Mouse (Mus musculus) C2C12 (cell line): ENCODE data around the gene Kcnj10. TPM values are rescaled to one million over a fixed set of nuclear protein-coding genes. Genes with fewer than 3 reads are reported as not detected.
A peak's percentile ranks its signal among the peaks of the same experiment; 100 is the strongest.

Source experiments
- H3K27me3 ChIP-seq: one replicate; pipeline ENCODE4 v1.6.1; 2011; ENCODE audit not compliant: control insufficient read depth, insufficient read depth, insufficient read length
- H3K36me3 ChIP-seq: one replicate; pipeline ENCODE4 v1.6.1; 2011; ENCODE audit not compliant: control insufficient read depth, insufficient read depth
- H3K4me3 ChIP-seq: one replicate; pipeline ENCODE4 v1.5.1; 2011; ENCODE audit warnings: mild to moderate bottlenecking, control low read depth; ENCODE audit not compliant: poor library complexity, insufficient read depth, severe bottlenecking
- H3K79me2 ChIP-seq: one replicate; pipeline ENCODE4 v1.6.1; 2011; ENCODE audit not compliant: control insufficient read depth, insufficient read depth
- H3K79me3 ChIP-seq: one replicate; pipeline ENCODE4 v1.6.1; 2011; ENCODE audit warnings: low read depth, control low read depth
- H3ac ChIP-seq: one replicate; pipeline ENCODE3; 2011; ENCODE audit warnings: low read depth; ENCODE audit not compliant: control insufficient read depth, insufficient read length
- CEBPB ChIP-seq: IDR thresholded peaks from one replicate; pipeline ENCODE4 v1.6.1; 2011; ENCODE audit warnings: low read depth, mild to moderate bottlenecking, control low read depth, moderate library complexity
- CTCF ChIP-seq: IDR thresholded peaks from one replicate; pipeline ENCODE4 v1.5.1; 2011; ENCODE audit not compliant: control insufficient read depth, insufficient read depth, insufficient read length
- FOSL1 ChIP-seq: IDR thresholded peaks from one replicate; pipeline ENCODE4 v1.8.0; 2011; ENCODE audit warnings: mild to moderate bottlenecking, low read length; ENCODE audit not compliant: poor library complexity, insufficient read depth, severe bottlenecking
- MAX ChIP-seq: IDR thresholded peaks from one replicate; pipeline ENCODE4 v1.6.1; 2011; ENCODE audit warnings: mild to moderate bottlenecking, control low read depth
- MYOD1 ChIP-seq: IDR thresholded peaks from one replicate; pipeline ENCODE4 v1.6.1; 2011; ENCODE audit warnings: low read depth; ENCODE audit not compliant: control insufficient read depth, insufficient read length
- MYOG ChIP-seq: IDR thresholded peaks from one replicate; pipeline ENCODE4 v1.6.1; 2011; ENCODE audit not compliant: control insufficient read depth, insufficient read length; ENCODE audit errors: extremely low read depth
- USF1 ChIP-seq: IDR thresholded peaks from one replicate; pipeline ENCODE4 v1.6.1; 2011; ENCODE audit warnings: low read depth, mild to moderate bottlenecking, control low read depth, moderate library complexity
- polyA plus RNA-seq: library from polyadenylated mRNA; unstranded; fragments of >200 nt; fragmentation: generic; extraction: Trizol; gene quantifications from one replicate; pipeline ENCODE4 v1.2.1, GENCODE M21; 2012; ENCODE audit warnings: missing spikeins

Gene Kcnj10
- polyA plus RNA-seq, 1 experiment, result not detected

GRCm38 (mm10) chr1:172308409-172308808 lies 32.6 kb upstream of the Kcnj10 start:
- Histone ChIP-seq H3K36me3 (no peaks in the 10 kb centered on the region), H3K79me3 (no peaks in the 10 kb centered on the region), H3ac (no peak overlapping the region), H3K27me3 (no peaks in the 10 kb centered on the region), H3K79me2 (peaks cover 10% of the 10 kb centered on the region), H3K4me3 (no peak overlapping the region)
- no peak for TF ChIP-seq MYOD1
- no peak for TF ChIP-seq USF1
- TF ChIP-seq CEBPB, result no peak

GRCm38 (mm10) chr1:172309699-172310398 lies 31.2 kb upstream of the Kcnj10 start:
- Histone ChIP-seq H3ac (peak overlapping the region; percentile 82), H3K4me3 (peak overlapping the region; percentile 0), H3K79me2 (peaks cover 16% of the 10 kb centered on the region), H3K27me3 (no peaks in the 10 kb centered on the region), H3K36me3 (no peaks in the 10 kb centered on the region), H3K79me3 (peaks cover 3% of the 10 kb centered on the region)
- TF ChIP-seq CTCF, result peak; percentile 79
- TF ChIP-seq MYOD1, result peak; percentile 16
- TF ChIP-seq USF1, result no peak
- TF ChIP-seq CEBPB, result no peak
- peak; percentile 99 for TF ChIP-seq MAX
- no peak for TF ChIP-seq FOSL1

GRCm38 (mm10) chr1:172311248-172311906 lies 29.6 kb upstream of the Kcnj10 start:
- Histone ChIP-seq H3K79me3 (peaks cover 7% of the 10 kb centered on the region), H3ac (no peak overlapping the region), H3K4me3 (peak overlapping the region; percentile 59), H3K36me3 (no peaks in the 10 kb centered on the region), H3K27me3 (no peaks in the 10 kb centered on the region), H3K79me2 (peaks cover 16% of the 10 kb centered on the region)
- no peak for TF ChIP-seq FOSL1
- TF ChIP-seq MAX, result no peak
- no peak for TF ChIP-seq CEBPB
- TF ChIP-seq MYOG, result no peak
- no peak for TF ChIP-seq MYOD1
- TF ChIP-seq CTCF, result no peak
- no peak for TF ChIP-seq USF1

GRCm38 (mm10) chr1:172311921-172312767 lies 28.9 kb upstream of the Kcnj10 start:
- Histone ChIP-seq H3K4me3 (peak overlapping the region; percentile 59), H3K36me3 (no peaks in the 10 kb centered on the region), H3ac (peak overlapping the region; percentile 86), H3K79me2 (peaks cover 16% of the 10 kb centered on the region), H3K79me3 (peaks cover 7% of the 10 kb centered on the region), H3K27me3 (no peaks in the 10 kb centered on the region)
- TF ChIP-seq FOSL1 (no peak), MYOG (no peak), CTCF (no peak), MYOD1 (no peak), MAX (no peak), USF1 (no peak), CEBPB (no peak)

GRCm38 (mm10) chr1:172312768-172313561 lies 28.0 kb upstream of the Kcnj10 start:
- TF ChIP-seq CEBPB, result no peak
- TF ChIP-seq USF1, result no peak
- no peak for TF ChIP-seq CTCF
- no peak for TF ChIP-seq MYOD1
- no peak for TF ChIP-seq MYOG
- no peak for TF ChIP-seq FOSL1
- no peaks in the 10 kb centered on the region for H3K27me3 ChIP-seq

More at GRCm38 (mm10) chr1:172312768-172313561, 28.0 kb upstream of the Kcnj10 start:
- peak overlapping the region; percentile 86 for H3ac ChIP-seq
- peak overlapping the region; percentile 59 for H3K4me3 ChIP-seq
- peaks cover 7% of the 10 kb centered on the region for H3K79me3 ChIP-seq
- H3K79me2 ChIP-seq, result peaks cover 16% of the 10 kb centered on the region
- no peaks in the 10 kb centered on the region for H3K36me3 ChIP-seq
